Mouse (Mus musculus) lung, postnatal 0 days (tissue): ENCODE data around the gene Mto1.

Source experiments
- CTCF ChIP-seq: IDR thresholded peaks from 2 replicates; pipeline ENCODE4 v1.5.1; 2016; ENCODE audit warnings: antibody characterized with exemption, mild to moderate bottlenecking
- EP300 ChIP-seq: IDR thresholded peaks from 2 replicates; pipeline ENCODE4 v1.6.1; 2016; ENCODE audit warnings: antibody characterized with exemption, mild to moderate bottlenecking, control low read depth

DNA sequence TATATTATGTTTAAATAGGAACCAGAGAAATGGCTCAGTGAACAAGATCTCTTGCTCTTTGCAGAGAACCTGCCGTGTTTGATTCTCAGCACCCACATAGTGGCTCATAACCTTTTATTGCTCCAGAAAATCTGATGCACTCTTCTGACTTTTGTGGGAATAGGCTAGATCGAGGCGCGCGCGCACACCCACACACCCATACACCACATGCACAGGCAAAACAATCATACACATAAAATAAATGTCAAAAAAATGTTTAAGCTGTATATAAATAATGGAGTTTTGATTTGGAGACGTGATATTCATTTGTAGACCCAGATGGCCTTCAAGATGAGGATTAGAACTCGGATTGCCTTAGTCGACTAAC, 419 bp upstream of the Mto1 start:
- no peak for TF ChIP-seq CTCF
- no peak for TF ChIP-seq EP300
